Mouse (Mus musculus): Measurements from ENCODE around the gene Jak2.
A peak's percentile ranks its signal among the peaks of the same experiment; 100 is the strongest.

The Jak2 gene

GRCm38 (mm10) chr19:29300919-29301318 lies 49.3 kb downstream of the Jak2 start:
- DNase-seq (ENCODE audit: low spot score) = no peak

DNA sequence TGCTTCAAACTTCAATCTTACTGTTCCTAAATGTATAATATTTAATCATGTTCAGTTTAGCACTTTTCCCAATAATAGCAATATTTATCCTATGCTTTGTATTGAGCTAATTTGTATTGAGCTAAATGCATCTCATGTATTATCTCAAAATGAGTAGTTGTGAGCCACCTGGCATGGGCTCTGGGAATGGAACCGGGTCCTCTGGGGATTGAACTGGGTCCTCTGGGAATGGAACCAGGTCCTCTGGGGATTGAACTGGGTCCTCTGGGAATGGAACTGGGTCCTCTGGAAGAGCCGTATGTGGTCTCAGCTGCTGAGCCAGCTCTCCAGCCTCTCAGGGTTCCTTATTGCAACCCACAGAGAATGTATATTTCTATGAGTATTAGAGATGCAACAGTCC lies 50.5 kb downstream of the Jak2 start:
- DNase-seq (ENCODE audit: low spot score) = no peak

- DNase-seq (ENCODE audit: low spot score) = no peak
Observed at GRCm38 (mm10) chr19:29308832-29309231, 57.2 kb downstream of the Jak2 start.

GRCm38 (mm10) chr19:29311791-29312190 lies 60.2 kb downstream of the Jak2 start:
- DNase-seq (ENCODE audit: low spot score) = no peak

DNA sequence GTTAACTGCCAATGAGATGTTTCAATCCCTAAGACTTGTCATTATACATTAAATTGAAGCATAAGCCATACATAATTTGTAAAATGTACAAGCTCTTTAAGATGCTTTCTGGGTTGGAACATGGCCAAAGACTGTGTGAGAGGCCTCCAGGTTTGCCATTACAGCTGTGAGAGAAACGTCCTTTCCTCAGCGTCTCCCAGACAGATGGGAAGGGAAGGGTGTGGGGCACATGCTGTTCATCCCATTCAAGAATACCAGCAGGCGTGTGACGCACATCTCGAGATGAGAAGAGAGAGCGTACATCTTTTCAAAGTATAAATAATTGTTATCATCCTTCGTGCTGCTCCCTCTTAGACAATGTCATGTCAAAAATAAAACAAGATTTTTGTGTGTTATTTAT lies 61.0 kb downstream of the Jak2 start:
- no peak for DNase-seq (ENCODE audit: low spot score)

GRCm38 (mm10) chr19:29323416-29324049 lies 71.9 kb downstream of the Jak2 start:
- DNase-seq (ENCODE audit: low spot score) = no peak

GRCm38 (mm10) chr19:29325053-29325851 lies 73.6 kb downstream of the Jak2 start, which contains the start of gene Insl6:
Gene Insl6 (minus strand): TSS chr19:29325356.
- DNase-seq (ENCODE audit: low spot score) = peak; percentile 72

DNA sequence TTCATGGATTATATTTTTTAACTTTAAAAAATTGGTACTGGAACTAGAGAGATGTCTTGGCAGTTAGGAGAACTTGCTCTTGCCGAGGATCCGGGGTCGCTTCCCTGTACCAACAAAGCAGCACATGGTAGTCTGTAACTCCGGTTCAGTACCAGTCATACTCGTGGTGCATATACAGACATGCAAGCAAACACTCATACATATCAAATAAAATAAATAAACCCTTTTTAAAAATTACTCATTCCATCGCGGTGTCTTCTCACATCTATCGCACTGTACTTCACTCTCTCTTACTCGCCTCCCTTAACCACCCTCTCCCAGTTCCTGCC lies 74.2 kb downstream of the Jak2 start:
- DNase-seq (ENCODE audit: low spot score) = no peak

GRCm38 (mm10) chr19:29326396-29326795 lies 74.8 kb downstream of the Jak2 start:
- no peak for DNase-seq (ENCODE audit: low spot score)

- no peak for DNase-seq (ENCODE audit: low spot score)
Observed at GRCm38 (mm10) chr19:29326822-29327552, 75.4 kb downstream of the Jak2 start.

- DNase-seq (ENCODE audit: low spot score) = peak; percentile 64
Observed at GRCm38 (mm10) chr19:29334068-29334745, 82.6 kb downstream of the Jak2 start, which contains the start of gene Rln1. Gene Rln1 (minus strand): TSS chr19:29334670.

DNA sequence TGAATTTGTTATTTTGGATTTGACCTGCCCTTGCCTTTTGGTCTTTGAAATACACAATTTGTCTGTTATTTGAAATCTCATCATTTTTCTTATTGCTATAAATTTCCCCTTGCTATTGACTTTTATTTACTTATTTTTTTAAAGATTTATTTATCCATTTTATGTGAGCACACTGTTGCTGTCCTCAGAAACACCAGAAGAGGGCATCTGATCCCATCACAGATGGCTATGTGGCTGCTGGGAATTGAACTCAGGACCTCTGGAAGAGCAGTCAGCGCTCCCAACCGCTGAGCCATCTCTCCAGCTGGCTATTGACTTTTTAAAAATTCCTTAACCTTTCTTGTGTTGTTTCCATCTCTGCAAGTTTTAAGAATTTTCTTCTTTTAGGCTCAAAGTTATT lies 85.0 kb downstream of the Jak2 start:
- no peak for DNase-seq (ENCODE audit: low spot score)

GRCm38 (mm10) chr19:29341029-29341428 lies 89.4 kb downstream of the Jak2 start:
- no peak for DNase-seq (ENCODE audit: low spot score)

DNA sequence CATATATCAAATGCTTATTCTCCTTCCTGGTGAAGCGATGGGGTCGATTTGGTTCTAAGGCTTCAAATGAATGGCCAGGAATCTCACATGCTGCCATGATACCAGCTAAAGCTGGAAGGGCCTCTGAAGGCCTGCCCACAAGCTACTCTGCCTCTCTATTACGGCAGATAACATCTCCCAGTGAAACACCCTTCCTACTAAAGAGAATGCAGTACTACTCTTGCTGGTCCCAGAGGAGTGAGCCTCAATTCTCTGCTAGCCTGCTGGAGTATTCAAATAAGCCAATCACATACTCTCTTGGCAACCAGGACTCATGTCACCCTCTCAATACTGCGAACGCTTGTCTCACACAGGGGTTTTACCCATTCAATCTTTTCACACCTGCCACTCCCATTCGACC lies 90.7 kb downstream of the Jak2 start:
- no peak for DNase-seq (ENCODE audit: low spot score)

DNA sequence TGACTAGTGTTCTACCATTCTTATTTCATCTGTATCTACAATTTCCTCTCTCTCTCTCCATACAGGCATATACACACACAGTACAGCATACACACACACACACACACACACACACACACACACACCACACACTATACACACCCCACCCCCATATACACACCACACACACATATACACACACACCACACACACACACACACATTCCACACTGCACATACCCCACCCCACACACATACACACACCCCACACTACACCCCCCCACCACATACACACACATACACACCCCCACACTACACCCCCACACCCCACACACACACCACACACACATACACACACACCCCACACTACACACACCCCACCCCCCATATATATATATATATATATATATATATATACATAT lies 93.2 kb downstream of the Jak2 start:
- no peak for DNase-seq (ENCODE audit: low spot score)

DNA sequence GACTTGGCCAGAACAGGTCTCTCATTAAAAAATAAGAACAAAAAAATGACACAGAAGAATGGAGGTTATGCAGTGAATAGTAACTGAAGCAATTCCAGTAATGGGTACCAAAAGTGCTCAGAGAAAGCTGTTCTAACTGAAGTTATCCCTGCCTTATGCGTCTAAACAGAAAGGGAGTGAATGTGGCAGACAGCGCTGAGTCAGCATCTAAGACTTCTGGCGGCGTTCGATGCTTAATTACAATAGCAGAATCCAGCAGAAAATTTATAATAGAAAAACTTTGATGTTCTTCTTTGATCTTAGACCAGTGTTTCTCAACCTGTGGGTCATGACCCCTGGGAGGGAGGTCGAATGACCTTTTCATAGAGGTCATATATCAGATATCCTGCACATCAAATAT lies 94.0 kb downstream of the Jak2 start:
- DNase-seq (ENCODE audit: low spot score) = no peak

GRCm38 (mm10) chr19:29350991-29351390 lies 99.4 kb downstream of the Jak2 start:
- no peak for DNase-seq (ENCODE audit: low spot score)

- DNase-seq (ENCODE audit: low spot score) = peak; percentile 90
Observed at GRCm38 (mm10) chr19:29354895-29355877, 103.6 kb downstream of the Jak2 start.

- DNase-seq (ENCODE audit: low spot score) = no peak
Observed at GRCm38 (mm10) chr19:29356281-29356680, 104.7 kb downstream of the Jak2 start.

DNA sequence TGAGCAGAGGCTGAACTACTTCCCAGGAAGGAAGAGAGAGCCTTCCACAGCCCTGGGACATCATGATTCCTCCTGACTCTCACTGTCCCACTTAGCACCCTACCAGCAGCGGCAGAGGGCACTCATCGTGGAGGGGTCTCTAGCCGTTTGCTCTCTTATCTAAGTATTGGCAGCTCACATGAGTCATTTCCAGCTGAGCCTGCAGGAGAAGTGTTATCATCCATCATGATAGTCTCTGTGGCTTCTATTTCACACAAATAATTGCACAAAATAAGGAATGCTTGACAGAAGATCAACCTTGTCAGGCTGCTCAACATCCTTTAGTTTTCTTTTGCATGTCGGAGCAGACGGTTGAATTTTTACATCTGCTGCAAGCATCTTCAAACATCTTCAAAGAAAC lies 108.6 kb downstream of the Jak2 start:
- DNase-seq (ENCODE audit: low spot score) = no peak

DNA sequence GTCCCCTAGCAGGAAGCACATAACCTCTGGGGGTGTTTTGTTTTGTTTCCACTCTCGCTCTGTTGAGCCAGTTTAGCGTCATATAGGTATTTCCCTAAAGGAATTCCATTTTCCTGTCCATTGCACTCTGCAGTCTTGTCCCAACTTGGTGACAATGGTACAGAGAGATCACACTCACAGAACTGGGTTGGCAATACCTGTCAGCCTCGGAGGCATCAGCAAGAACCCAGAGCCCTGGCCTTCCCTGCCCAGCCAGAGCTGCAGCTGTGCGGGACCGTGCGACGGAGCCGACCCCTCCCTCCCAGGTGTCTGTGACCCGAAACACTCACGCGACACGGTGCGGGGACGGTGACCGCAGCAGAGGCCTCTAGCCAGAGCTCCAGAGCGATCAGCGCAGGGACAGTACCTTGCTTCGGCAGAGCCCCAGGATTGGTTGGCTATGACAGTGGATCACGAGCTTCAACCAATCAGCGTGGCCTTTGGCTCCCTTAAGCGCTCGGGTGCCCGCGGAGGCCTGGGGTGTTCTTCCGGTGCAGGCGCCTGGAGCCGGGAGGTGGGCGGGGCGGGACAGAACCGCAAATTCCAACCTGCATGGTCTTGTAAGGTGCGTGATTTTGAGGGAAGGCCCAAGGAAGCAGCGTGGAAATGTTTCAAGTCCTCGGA lies 110.0 kb downstream of the Jak2 start:
- DNase-seq (ENCODE audit: low spot score) = peak; percentile 92

All from retina, embryonic 14.5 days (tissue).